Mouse (Mus musculus): Measurements from ENCODE around the gene Nfic. TPM values are rescaled to one million over a fixed set of nuclear protein-coding genes. Genes with fewer than 3 reads are reported as not detected.

Nfic gene
- total RNA-seq, 4 experiments from 2014 or later: 52.8 to 61.6 (median 58.7) TPM

GRCm38 (mm10) chr10:81406504-81407440 is 48.7 kb downstream of the Nfic start:
- DNase-seq (ENCODE audit: low spot score in 2 of 2): no peak

- DNase-seq (ENCODE audit: low spot score in 2 of 2): no peak
These were observed 49.7 kb downstream of the Nfic start for GRCm38 (mm10) chr10:81405588-81406201.

GRCm38 (mm10) chr10:81404720-81405119 is 50.7 kb downstream of the Nfic start:
- DNase-seq (ENCODE audit: low spot score in 2 of 2): no peak

- DNase-seq (ENCODE audit: low spot score in 2 of 2): no peak
These were observed 51.4 kb downstream of the Nfic start for GRCm38 (mm10) chr10:81404082-81404481.

- no peak for DNase-seq (ENCODE audit: low spot score in 2 of 2)
These were observed 51.9 kb downstream of the Nfic start for GRCm38 (mm10) chr10:81403511-81403910.

GRCm38 (mm10) chr10:81402227-81402765 is 53.1 kb downstream of the Nfic start:
- no peak for DNase-seq (ENCODE audit: low spot score in 2 of 2)

GRCm38 (mm10) chr10:81401521-81402226 is 53.8 kb downstream of the Nfic start:
- no peak for DNase-seq (ENCODE audit: low spot score in 2 of 2)

GRCm38 (mm10) chr10:81401205-81401520 is 54.3 kb downstream of the Nfic start:
- DNase-seq (ENCODE audit: low spot score in 2 of 2): no peak

- no peak for DNase-seq (ENCODE audit: low spot score in 2 of 2)
These were observed 54.8 kb downstream of the Nfic start for GRCm38 (mm10) chr10:81400371-81401204.

GRCm38 (mm10) chr10:81399798-81400308 is 55.6 kb downstream of the Nfic start:
- no peak for DNase-seq (ENCODE audit: low spot score in 2 of 2)

GRCm38 (mm10) chr10:81399296-81399695 is 56.1 kb downstream of the Nfic start:
- no peak for DNase-seq (ENCODE audit: low spot score in 2 of 2)

GRCm38 (mm10) chr10:81396749-81397148 is 58.7 kb downstream of the Nfic start:
- no peak for DNase-seq (ENCODE audit: low spot score in 2 of 2)

GRCm38 (mm10) chr10:81395865-81396264 is 59.6 kb downstream of the Nfic start:
- no peak for DNase-seq (ENCODE audit: low spot score in 2 of 2)

- peak in 1 of 2 experiments; percentile 71 for DNase-seq (ENCODE audit: low spot score in 2 of 2)
These were observed 60.3 kb downstream of the Nfic start for GRCm38 (mm10) chr10:81395127-81395526.

- no peak for DNase-seq (ENCODE audit: low spot score in 2 of 2)
These were observed 61.9 kb downstream of the Nfic start for GRCm38 (mm10) chr10:81393456-81394063.

GRCm38 (mm10) chr10:81392781-81393185 is 62.7 kb downstream of the Nfic start, which contains the start of gene Smim24:
Smim24 (plus strand) TSS chr10:81393051.
- DNase-seq (ENCODE audit: low spot score in 2 of 2): no peak

GRCm38 (mm10) chr10:81392270-81392669 is 63.2 kb downstream of the Nfic start:
- no peak for DNase-seq (ENCODE audit: low spot score in 2 of 2)

- no peak for DNase-seq (ENCODE audit: low spot score in 2 of 2)
These were observed 64.8 kb downstream of the Nfic start for GRCm38 (mm10) chr10:81390678-81390965.

GRCm38 (mm10) chr10:81389801-81390677 is 65.4 kb downstream of the Nfic start:
- DNase-seq (ENCODE audit: low spot score in 2 of 2): peak in 1 of 2 experiments; percentile 67
